Mouse (Mus musculus) Muller cell, postnatal 12 days (primary cell): ENCODE data around the gene Krt23.

Experiments
- DNase-seq: peaks from one replicate; pipeline ENCODE4 v3.0.0-alpha.2; 2015; ENCODE audit errors: inconsistent ontology term

Gene Krt23

DNA sequence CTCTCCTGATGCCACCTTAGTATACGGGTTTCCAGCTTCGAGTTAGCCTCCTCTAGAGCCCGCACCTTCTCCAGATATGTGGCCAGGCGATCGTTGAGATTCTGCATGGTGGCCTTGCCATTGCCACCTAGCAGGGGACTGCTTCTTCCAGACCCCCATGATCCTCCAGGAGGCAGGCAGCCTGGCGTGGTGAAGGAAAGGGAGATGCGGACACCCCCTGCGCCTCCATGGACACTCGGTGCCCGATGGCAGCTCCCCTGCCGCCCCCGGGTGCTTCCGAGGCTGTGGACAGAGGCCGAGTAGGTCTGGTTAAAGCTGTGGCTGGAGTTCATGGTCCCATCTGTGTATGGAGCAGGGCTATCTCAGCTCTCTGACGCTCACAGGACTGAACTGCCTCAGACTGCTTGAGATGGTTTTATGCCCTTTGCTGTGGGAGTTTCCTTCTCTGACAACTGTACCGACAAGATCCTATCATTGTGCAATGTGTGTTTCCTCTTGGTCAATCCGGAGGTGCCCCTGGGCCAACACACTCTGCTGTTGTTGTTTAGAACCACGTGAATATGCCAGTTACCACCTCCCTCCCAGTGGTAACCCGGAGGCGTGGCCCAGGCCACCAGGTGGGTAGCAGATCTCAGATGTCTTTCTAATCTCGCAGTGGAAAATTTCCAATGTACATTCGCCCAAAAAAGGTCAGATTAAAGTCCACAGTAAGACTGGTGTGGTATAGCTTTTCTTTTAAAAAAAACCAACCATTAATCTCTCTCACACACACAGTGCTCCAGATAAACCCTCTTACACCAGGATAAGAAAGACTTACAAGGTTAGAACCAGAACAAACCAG lies at the start of gene Krt23:
Gene Krt23, minus strand, starts transcription at position 405 of the 841 bp plus-strand sequence.
- no peak for DNase-seq

DNA sequence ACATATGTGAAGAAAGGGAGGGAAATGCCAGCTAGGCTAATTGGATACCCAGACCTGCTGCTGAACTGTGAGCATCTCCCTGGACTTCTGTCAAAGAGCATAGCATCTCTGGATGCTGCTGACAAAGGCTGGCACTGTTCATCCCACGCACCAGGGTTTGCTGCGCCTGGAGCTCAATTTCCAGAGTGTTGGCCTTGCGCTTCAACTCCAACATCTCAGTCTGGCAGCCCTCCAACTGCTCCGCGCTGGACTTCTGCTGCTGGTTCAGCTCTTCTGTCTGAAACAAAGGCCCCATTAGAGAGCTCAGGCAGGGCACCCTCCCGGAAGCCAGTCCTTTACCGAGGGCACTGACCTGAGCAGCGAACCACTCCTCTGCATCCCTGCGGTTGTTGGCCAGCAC lies 46.8 kb upstream of the Krt23 start:
- peak; percentile 96 for DNase-seq

DNA sequence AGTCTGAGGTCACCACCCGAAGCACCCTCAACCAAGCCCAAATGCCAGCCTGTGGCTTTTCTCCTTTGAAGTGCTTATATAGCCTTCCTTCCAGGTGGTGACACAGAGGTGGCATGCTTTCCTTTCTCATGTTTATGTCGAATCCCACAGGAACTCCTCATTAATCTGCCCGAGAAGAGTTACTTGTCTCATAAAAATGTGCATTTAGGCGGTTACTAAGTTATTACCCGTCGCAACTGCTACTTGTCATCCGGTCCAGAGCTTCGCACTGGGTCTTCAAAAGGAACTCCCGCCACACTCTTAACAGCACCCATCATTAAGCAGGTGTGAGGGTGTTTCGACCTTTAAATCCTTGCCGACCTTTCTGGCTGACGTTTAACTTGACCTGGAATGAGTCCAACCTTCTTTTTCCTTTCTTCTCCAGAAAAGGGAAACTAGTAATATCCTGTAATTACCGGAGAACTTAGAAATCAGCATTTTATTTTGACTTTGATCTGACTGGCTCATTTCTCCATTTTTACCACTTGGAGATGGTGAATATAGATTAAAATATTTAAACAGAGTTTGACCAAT lies 28.4 kb upstream of the Krt23 start, which contains the start of gene Krt39:
Gene Krt39, minus strand, starts transcription at position 51 of the 573 bp plus-strand sequence.
- DNase-seq, result no peak

DNA sequence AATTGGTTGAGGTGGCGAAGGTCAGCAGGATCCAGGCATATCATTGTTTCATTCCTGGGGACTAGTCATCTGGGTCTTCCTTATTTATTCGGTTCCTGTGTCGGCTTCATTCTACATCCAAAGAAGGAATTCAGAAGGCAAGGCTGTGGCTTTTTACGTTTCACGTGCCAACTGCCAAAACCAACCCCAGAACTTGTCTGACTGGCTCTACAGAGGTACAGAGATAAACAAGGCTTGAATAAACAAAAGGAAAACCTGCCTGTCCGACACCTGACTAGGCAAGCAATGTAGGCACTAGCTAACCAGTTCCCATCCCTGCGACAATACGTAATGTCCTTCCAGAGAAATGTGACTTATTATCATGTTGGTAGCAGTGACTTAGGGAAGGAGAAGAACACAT lies 21.2 kb upstream of the Krt23 start:
- DNase-seq, result no peak

DNA sequence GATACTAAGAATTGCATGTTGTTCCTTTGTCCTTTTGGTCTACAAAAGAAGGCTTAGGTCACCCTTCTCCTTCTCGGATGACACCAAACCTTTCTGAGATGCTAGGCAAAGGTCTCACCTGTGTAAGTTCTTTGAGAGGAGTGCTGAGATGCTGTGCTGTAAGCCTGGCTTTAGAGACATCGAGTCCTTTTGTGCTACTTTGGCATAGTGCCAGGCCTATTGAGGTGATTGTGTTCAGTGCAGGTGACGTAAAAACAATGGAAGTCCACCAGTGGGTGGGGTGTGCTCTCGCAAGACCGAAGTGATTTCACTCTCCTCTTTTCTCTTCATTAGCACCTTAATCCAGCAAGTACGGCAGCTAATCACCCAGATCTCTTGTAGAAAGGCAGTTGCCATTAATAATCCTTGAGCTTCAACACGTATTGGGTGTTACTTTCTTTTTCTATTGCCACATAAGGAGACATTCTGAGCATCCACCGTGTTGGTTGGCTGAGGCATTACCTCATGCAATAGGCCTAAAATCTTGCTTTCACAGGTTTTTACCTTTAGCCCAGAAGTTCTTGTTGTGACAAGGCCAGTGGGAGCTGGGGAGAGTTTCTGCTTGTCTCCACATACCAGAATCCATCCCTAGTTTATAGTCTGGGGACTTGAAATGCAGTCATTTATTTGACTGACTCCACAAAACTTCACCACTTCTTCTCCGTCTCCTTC lies 7.3 kb upstream of the Krt23 start:
- DNase-seq, result no peak

DNA sequence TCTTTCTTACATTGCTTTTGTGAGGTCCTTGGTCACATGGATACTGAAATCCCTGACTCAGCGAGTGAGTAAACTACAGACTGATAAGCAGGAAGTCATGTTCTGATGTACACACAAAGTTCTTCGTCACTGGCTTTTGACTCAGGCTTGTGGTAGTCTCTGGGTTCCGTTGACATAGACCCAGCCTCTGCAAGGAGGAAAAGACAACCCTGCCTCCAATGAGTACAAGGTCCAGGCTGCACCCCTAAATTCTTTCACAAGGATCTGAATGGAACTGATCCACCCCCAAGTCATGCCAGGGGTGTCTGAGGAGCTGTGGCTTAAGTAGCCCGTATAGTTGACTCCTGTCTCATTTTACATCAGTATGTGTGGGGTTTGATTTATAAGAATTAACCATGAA lies 3.5 kb upstream of the Krt23 start:
- no peak for DNase-seq

DNA sequence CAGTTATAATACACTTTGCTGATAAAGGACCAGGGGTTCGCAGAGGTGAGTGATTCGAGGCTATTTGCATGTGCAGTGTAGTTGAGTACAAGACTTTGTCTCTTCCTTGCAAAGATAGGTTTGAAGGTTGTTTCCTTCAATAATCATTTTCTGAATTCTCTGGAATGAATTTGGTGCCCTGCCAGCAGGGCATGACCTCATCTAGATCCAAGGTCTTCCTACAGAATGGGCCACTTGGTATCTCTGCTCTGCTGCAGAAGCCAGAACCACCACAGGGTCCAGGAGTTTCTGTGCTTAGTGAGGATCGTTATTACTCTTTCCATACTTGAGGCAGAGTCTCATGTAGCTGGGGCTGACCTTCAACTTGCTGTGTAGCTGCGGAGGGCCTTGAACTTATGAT lies 1.8 kb upstream of the Krt23 start:
- DNase-seq, result no peak

DNA sequence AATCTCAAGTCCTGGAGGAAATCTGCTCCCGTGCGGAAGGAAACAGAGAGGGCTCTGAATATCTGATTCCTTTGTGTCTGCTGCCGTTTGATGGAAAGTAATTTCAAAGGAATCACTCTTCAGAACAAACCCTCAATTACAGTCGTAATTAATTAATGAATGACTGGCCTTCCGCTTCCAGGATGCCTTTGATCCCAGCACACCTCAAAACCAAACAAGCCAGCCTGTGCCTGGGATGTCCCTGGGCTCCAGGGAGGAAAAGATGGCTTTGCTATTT lies 575 bp upstream of the Krt23 start:
- no peak for DNase-seq

DNA sequence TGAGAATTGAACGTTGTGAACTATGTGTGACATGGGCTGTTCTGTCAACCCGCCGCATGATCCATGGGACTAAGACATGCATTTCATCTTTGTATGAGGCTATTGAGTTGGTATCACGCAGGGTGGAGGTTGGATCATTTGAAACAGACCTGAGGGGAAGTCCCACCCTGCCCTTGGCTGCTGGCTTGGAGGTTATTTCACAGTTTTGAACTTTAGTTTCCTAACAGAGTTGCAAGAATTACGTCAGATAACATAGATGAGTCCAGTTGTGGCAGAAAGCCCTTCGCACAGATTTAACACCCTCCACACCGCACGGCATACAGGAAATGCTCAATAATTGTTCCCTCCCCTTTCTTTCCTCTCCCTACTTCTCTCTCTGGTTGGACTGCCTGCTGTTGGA lies 1.9 kb downstream of the Krt23 start:
- DNase-seq, result no peak

DNA sequence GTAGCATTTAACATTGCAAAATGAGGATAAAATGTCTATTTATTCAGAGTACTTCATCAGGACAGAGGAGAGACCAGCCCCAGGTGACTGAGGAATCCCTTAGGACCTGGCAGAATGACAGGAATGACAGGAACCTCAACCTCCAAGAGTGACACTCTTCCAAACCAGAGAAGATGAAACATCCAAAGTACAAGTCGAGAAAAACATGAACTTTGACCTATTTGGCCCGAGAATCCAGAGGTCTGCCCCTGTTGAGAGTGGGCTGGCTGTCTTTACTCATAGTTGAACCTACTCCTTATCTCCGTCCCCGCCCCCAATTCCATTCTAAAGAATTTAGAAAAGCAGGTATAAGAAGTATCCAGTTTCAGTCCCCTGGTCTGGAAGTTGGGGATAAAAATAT lies 2.3 kb downstream of the Krt23 start:
- no peak for DNase-seq

DNA sequence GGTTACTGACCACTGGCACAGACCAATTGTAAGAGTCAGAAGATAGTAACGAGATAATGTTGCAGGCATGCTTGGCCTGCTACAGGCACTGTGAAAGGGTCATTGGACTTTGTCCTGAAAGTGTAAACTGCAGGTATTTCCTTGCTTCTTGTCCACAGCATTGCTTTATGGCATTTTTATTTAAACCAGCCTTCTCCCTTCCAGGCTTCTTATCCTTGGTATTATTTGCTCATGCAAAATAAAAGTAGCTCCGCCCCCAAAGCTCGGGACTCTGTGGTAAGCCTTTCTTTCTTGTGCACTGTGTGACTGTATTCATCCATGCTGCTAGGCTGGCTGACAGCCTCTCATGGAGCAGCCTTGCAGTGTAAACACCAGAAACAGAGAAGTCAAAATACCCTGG lies 3.7 kb downstream of the Krt23 start:
- DNase-seq, result no peak

DNA sequence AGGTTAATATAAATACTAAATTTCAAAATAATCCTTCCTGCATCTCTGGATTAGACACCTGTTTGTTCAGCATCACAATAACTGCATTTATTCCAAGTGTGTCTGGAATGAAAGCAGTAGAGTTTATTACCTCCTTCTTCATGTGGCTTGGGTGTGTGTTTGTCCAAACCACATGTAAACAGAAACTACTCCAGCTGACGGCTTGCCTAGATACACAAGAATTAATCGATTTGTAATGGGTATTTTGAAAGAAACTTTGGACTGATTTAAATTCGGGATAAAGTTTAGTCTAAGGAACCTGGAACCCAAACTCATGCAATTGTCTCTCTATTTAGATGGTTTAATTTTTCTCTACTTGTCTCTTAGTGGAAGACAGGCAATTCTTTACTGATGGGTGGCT lies 18.0 kb downstream of the Krt23 start:
- DNase-seq, result no peak

DNA sequence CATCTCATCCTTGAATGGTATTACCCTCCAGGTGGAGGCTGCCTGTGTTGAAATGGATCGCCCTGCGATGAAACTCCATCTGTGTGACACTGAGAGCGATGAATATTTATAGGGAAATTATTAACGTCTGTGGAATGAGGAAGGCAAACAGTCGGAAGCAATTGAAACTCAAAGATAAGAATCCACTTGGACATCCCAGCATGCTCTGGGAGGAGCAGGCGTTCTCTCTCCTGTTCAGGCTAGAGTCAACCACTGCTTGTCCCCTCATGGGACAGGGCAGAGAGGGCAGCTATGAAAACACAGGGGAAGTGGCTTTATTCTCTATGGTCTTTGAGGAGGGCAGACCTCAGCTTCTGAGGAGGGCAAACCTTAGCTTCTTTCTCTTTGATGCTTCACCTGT lies 19.5 kb downstream of the Krt23 start:
- no peak for DNase-seq

DNA sequence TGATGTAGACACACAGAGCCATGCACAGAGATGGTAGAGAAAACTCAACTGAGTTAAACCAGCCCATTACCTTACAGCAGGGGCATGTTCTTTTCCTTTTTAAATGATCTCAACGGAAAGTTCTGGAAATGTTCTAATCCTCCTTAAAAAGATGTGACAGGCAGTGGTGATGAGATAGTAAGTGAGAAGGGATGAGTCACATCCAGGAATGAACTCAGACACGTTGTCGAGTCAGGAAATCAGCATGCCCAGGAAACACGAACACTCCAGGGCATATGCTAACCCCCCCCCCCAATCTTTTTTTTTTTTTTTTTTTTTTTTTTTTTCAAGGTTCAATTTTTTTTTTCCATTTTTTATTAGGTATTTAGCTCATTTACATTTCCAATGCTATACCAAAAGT lies 20.5 kb downstream of the Krt23 start:
- peak; percentile 33 for DNase-seq

DNA sequence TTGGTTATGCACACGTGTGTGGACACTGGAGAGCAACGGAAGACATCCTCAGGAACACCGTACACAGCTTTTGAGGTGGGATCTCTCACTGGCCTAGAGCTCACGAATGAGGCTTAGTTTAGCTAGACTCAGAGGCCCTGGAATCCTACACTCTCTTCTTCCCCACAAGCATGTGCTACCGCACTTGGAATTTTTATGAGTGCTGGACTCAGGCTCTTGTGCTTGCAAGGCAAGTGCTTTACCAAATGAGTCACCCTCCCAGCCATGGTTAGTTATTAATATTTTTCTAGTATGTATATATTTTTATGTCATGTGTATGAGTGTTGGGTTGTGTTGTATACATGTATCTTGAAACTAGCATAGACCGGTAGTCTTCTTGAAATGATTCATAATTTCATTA lies 21.0 kb downstream of the Krt23 start:
- DNase-seq, result no peak

DNA sequence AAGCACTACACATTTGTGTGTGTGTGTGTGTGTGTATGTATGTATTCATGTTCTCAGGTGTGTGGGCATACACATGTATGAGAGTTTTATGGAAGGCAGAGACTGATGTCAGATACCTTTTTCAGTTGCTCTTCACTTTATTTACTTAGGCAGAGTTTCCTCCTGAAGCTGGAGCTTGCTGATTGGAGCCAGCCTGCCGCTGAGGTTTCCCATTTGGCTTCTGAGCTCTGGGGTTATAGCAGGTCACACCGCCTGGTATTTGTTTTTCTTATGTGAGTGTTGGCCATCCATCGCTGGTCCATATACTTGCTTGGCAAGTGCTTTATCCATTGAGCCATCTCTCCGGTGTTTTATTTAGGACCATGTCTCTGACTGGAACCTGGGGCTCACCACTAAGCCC lies 23.7 kb downstream of the Krt23 start:
- no peak for DNase-seq

DNA sequence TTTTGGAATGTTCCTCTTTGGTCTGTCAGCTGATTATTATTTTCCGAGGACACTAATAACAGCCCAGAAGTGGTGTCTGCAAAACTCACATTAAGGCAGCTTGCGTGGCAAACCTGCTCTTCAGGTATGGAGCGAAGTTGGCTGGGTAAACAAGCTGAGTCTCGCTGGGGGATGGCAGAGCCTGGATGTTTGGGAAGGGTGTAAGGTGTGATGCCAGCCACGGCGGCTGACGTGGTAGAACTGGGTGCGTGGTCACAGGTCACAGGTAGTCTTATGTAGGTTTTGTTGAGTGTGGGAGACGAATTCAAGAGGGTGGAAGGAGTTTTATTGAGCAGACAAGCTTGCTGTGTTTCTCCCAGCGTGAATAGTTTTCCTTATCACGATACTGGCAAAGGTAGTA lies 24.4 kb downstream of the Krt23 start:
- no peak for DNase-seq

DNA sequence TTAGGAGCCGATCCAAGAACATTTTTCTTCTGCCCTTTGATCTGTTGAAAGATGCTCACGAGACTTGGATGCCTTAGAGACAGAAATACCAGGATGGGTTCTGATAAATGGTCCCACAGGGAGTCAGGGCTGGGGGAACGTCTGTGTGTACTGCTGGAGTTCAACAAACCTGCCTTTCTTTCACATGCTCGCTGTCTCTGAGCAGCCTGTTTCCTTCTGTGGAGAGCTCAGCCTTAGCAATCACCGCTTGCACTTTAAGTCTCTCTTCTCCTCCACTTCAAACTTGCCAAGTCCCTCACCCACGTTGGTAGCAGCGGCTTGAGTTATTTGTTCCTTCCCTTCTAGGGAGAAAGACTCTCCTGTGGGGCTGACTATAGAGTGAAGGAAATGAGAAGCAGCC lies 26.6 kb downstream of the Krt23 start:
- DNase-seq, result no peak

DNA sequence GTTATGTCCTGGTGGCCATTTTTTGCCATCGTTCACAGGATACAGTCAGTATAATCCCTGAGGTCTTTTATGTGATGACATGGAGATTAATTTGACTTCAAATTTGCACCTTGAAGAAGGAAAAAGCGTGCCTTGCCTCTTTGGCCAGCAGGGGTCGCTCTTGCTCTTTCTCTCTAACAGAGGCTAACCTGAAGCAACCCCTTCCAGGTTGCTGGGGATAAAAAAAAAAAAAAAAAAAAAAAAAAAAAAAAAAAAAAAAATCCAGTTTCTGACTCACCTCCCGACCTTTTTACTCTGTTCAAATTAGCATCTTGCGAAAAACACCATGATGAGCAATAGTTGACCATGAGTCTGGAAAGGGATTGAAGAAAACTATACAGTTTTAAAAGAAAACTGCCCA lies 28.1 kb downstream of the Krt23 start:
- DNase-seq, result peak; percentile 65

DNA sequence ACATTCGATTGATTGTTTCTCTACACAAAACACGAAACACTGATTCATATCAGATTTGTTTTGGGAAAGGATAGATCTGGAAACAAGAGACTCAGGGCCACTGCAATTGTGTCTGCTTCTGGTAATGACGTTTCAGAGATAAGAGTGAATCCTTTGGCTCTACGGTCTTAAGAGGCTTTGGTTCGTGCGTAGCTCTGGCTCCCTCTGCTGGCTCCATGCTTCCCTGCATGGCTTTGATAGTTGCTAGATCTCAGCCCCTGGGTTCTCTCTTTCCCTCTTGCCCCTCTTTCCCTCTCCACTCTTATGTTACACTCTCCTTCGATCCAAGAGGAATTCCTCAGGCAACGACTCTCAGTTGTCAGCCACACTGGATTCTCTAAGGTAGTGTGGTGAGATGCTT lies 29.8 kb downstream of the Krt23 start:
- DNase-seq, result peak; percentile 39

DNA sequence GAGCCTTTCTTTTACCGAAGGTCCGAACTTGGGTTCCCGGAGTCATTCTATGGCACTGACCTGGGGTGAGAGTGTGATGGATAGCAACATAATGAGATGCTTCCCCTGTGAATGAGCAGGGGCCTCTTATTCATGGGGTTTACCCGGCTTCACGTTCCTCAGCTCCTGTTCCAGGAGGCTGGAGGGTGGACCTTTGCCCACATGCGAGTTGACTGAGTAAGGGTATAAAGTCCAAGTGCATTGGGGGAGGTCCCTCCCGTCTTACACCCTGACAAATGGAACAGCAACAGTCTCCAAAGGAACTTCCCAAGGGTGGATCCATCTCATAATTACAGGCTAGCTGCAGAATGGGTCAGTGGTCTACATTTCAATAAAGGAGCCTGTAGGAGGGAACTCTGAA lies 31.2 kb downstream of the Krt23 start:
- no peak for DNase-seq

DNA sequence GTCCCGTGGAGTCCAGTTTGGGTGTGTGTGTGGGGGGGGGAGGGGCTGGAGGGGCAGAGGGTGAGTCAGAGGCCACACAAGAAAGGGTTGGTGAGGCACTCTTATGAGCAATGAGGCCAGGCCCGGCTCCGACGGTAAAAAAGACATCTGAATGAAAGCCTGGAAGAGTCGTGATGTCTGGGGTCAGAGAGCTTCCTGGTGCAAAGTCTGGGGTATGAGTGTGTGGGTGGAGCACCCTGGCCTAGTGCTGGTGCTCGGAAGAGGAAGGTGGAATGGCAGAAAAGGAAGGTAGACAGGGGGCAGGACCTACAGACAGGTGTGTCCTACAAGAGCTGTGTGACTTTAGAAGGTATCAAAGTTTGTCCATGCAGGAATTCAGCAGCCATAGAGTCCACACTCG lies 34.0 kb downstream of the Krt23 start:
- DNase-seq, result no peak

DNA sequence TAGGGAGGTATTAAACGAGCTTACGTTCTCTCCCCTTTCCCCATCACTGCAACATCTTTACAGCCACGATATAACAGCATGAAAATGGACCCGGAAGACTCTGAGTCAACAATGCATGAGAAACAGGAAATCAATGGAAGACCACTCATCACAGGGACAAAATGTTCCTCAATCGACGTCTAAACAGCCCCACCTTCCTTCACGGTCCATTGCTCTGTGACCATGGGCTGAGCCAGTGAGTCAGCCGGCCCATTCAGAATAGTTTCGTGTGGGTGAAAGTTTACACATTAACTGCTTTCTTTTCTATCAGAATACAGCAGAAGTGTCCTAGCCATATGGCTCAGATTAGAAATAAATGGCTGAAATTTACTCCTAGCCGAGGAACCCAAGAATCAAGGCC lies 38.2 kb downstream of the Krt23 start:
- DNase-seq, result peak; percentile 58
